Mouse (Mus musculus): Measurements from ENCODE around the gene Ubb. TPM values are rescaled to one million over a fixed set of nuclear protein-coding genes. Genes with fewer than 3 reads are reported as not detected.

The Ubb gene
- polyA plus RNA-seq, 1 experiment from 2014 or later: 2,820 TPM

DNA sequence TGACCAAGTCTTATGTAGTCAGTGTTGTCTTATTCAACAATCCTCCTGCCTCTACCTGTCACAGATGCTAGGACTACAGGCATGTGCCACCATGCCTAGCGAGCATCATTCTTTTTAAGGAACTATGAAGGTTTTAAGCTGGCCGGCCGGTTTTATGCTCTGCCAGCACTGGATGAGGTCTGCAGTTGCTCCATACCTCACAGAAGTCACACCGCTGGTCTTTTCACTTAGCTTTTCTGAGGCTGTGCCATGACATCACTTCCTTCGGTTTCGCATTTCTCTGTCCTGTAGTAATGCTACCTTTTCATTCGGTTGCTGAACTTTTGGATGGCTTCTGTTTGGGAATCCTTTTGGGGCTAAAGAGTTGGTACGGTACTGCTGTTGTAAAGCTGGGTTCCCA is 9.4 kb upstream of the Ubb start:
- Histone ChIP-seq H3K27me3 (replicated peaks; ENCODE audit: control insufficient read depth, insufficient read depth, low read length) (0 out of 2 replicates have a peak, but pooled peaks cover 2% of the 10 kb centered on the region), H3K36me3 (ENCODE audit: control insufficient read depth, insufficient read depth, low read length) (no peaks in the 10 kb centered on the region), H3K27ac (ENCODE audit: low read depth) (no peak overlapping the region), H3K9me3 (ENCODE audit: control insufficient read depth, low read length) (no peaks in the 10 kb centered on the region), H3K4me2 (ENCODE audit: low read length) (no peak overlapping the region), H3K4me1 (replicated peaks; ENCODE audit: control insufficient read depth, insufficient read depth, low read length) (0 out of 2 replicates have a peak, but pooled peaks cover 4% of the 10 kb centered on the region), H3K4me3 (ENCODE audit: low read depth, low read length) (no peak overlapping the region), H3K9ac (ENCODE audit: low read length) (no peak overlapping the region)
- ATAC-seq (replicated peaks; ENCODE audit: low FRiP score, low TSS enrichment, low read depth) (no peak), DNase-seq (ENCODE audit: low spot score) (no peak)
- WGBS: 83% methylated on average over 8 of the region's 8 CpGs

DNA sequence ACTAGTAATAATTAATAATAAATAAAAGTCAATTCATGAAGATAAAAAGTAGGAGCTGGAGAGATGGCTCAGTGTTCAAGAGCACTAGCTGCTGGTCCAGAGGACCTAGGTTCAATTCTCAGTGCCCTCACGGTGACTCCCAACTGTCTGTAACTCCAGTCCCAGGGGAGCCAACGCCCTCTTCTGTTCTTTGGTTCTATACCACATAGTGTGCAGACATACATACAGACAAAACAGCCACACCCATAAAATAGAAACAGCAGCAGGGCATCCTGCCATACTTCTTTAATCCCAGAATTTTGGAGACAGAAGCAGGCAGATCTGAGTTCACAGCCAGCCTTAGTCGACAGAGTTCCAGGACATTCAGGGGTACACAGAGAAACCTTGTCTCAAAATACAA is 7.0 kb upstream of the Ubb start:
- WGBS: 86% methylated on average over 3 of the region's 3 CpGs
- ATAC-seq (replicated peaks; ENCODE audit: low FRiP score, low TSS enrichment, low read depth) (no peak), DNase-seq (ENCODE audit: low spot score) (no peak)
- Histone ChIP-seq H3K4me3 (ENCODE audit: low read depth, low read length) (no peak overlapping the region), H3K9ac (ENCODE audit: low read length) (no peak overlapping the region), H3K27ac (ENCODE audit: low read depth) (no peak overlapping the region), H3K9me3 (ENCODE audit: control insufficient read depth, low read length) (no peaks in the 10 kb centered on the region), H3K27me3 (replicated peaks; ENCODE audit: control insufficient read depth, insufficient read depth, low read length) (0 out of 2 replicates have a peak, but pooled peaks cover 2% of the 10 kb centered on the region), H3K36me3 (ENCODE audit: control insufficient read depth, insufficient read depth, low read length) (no peaks in the 10 kb centered on the region), H3K4me2 (ENCODE audit: low read length) (no peak overlapping the region), H3K4me1 (replicated peaks; ENCODE audit: control insufficient read depth, insufficient read depth, low read length) (0 out of 2 replicates have a peak, but pooled peaks cover 4% of the 10 kb centered on the region)

GRCm38 (mm10) chr11:62549782-62550181 is 1.2 kb upstream of the Ubb start:
- Histone ChIP-seq H3K27ac (ENCODE audit: low read depth) (peak overlapping the region; percentile 98), H3K4me1 (replicated peaks; ENCODE audit: control insufficient read depth, insufficient read depth, low read length) (peaks cover 20% of the 10 kb centered on the region), H3K36me3 (ENCODE audit: control insufficient read depth, insufficient read depth, low read length) (peaks cover 19% of the 10 kb centered on the region), H3K27me3 (replicated peaks; ENCODE audit: control insufficient read depth, insufficient read depth, low read length) (no peaks in the 10 kb centered on the region), H3K9ac (ENCODE audit: low read length) (peak overlapping the region; percentile 97), H3K4me3 (ENCODE audit: low read depth, low read length) (peak overlapping the region; percentile 72), H3K4me2 (ENCODE audit: low read length) (peak overlapping the region; percentile 98), H3K9me3 (ENCODE audit: control insufficient read depth, low read length) (no peaks in the 10 kb centered on the region)
- WGBS: 11% methylated on average over 5 of the region's 5 CpGs
- no peak for ATAC-seq (replicated peaks; ENCODE audit: low FRiP score, low TSS enrichment, low read depth)
- no peak for DNase-seq (ENCODE audit: low spot score)

DNA sequence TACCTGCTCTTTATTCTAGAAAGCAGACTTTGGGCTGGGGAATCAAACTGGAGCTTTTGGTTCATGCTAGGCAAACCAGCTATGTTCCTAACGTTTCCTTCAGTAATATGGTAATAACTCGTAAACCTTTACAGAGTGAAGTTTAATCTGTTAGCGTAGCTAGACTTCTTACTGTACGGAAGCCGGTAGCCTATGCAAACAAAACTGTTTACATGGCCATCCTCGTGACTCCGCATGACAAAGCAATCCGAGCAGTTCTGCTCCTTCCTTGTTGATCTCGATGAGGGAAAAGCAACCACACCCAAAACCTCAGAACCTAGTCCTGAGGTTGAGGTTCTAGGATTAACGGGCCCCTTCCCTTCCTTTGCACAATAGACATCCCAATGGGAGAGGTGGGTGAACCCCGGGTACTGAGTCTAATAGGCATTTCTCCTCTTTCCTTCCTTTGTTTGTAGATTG is 715 bp upstream of the Ubb start:
- peak overlapping the region; percentile 72 for H3K4me3 ChIP-seq (ENCODE audit: low read depth, low read length)
- H3K4me2 ChIP-seq (ENCODE audit: low read length): peak overlapping the region; percentile 98
- ATAC-seq (replicated peaks; ENCODE audit: low FRiP score, low TSS enrichment, low read depth) (no peak; the same call in none of the 2 replicates), DNase-seq (ENCODE audit: low spot score) (no peak)
- H3K9ac ChIP-seq (ENCODE audit: low read length): peak overlapping the region; percentile 97
- H3K36me3 ChIP-seq (ENCODE audit: control insufficient read depth, insufficient read depth, low read length): peaks cover 22% of the 10 kb centered on the region
- peaks cover 23% of the 10 kb centered on the region for H3K4me1 ChIP-seq (replicated peaks; ENCODE audit: control insufficient read depth, insufficient read depth, low read length)
- under 1% methylated on average over 11 of the region's 11 CpGs for WGBS
- peak overlapping the region; percentile 98 for H3K27ac ChIP-seq (ENCODE audit: low read depth)
- H3K9me3 ChIP-seq (ENCODE audit: control insufficient read depth, low read length): no peaks in the 10 kb centered on the region
- no peaks in the 10 kb centered on the region for H3K27me3 ChIP-seq (replicated peaks; ENCODE audit: control insufficient read depth, insufficient read depth, low read length)

- H3K36me3 ChIP-seq (ENCODE audit: control insufficient read depth, insufficient read depth, low read length): peaks cover 22% of the 10 kb centered on the region
- peak overlapping the region; percentile 98 for H3K27ac ChIP-seq (ENCODE audit: low read depth)
- H3K27me3 ChIP-seq (replicated peaks; ENCODE audit: control insufficient read depth, insufficient read depth, low read length): no peaks in the 10 kb centered on the region
- DNase-seq (ENCODE audit: low spot score) (peak; percentile 96), ATAC-seq (replicated peaks; ENCODE audit: low FRiP score, low TSS enrichment, low read depth) (peak; percentile 89)
- H3K4me1 ChIP-seq (replicated peaks; ENCODE audit: control insufficient read depth, insufficient read depth, low read length): peaks cover 23% of the 10 kb centered on the region
- H3K4me3 ChIP-seq (ENCODE audit: low read depth, low read length): peak overlapping the region; percentile 72
- peak overlapping the region; percentile 47 for H3K4me2 ChIP-seq (ENCODE audit: low read length)
- no peaks in the 10 kb centered on the region for H3K9me3 ChIP-seq (ENCODE audit: control insufficient read depth, low read length)
- H3K9ac ChIP-seq (ENCODE audit: low read length): peak overlapping the region; percentile 97
- under 1% methylated on average over 58 of the region's 58 CpGs for WGBS
These were observed 502 bp downstream of the Ubb start for GRCm38 (mm10) chr11:62551226-62552119.

GRCm38 (mm10) chr11:62553186-62553585 is 2.2 kb downstream of the Ubb start:
- no peaks in the 10 kb centered on the region for H3K9me3 ChIP-seq (ENCODE audit: control insufficient read depth, low read length)
- H3K36me3 ChIP-seq (ENCODE audit: control insufficient read depth, insufficient read depth, low read length): peaks cover 22% of the 10 kb centered on the region
- DNase-seq (ENCODE audit: low spot score) (no peak), ATAC-seq (replicated peaks; ENCODE audit: low FRiP score, low TSS enrichment, low read depth) (no peak)
- WGBS: 25% methylated on average over 1 of the region's 1 CpGs
- H3K4me2 ChIP-seq (ENCODE audit: low read length): peak overlapping the region; percentile 100
- no peak overlapping the region for H3K27ac ChIP-seq (ENCODE audit: low read depth)
- H3K9ac ChIP-seq (ENCODE audit: low read length): peak overlapping the region; percentile 31
- peak overlapping the region; percentile 54 for H3K4me3 ChIP-seq (ENCODE audit: low read depth, low read length)
- no peaks in the 10 kb centered on the region for H3K27me3 ChIP-seq (replicated peaks; ENCODE audit: control insufficient read depth, insufficient read depth, low read length)
- H3K4me1 ChIP-seq (replicated peaks; ENCODE audit: control insufficient read depth, insufficient read depth, low read length): peaks cover 23% of the 10 kb centered on the region

DNA sequence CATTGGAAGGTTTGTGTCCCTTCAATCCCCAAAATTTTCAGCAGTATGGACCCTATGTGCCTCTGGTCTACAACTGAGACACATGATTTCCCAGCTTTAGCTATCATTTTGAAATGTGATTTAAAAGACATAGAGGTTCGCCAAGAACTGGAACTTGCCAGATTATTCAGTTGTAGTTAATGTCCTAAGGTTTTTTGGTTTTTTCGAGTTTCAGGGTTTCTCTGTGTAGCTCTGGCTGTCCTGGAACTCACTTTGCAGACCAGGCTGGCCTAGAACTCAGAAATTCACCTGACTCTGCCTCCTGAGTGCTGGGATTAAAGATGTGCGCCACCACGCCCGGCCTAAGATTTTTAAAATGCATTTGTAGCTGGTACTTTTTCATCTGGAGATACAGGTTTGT is 2.7 kb downstream of the Ubb start:
- peaks cover 23% of the 10 kb centered on the region for H3K4me1 ChIP-seq (replicated peaks; ENCODE audit: control insufficient read depth, insufficient read depth, low read length)
- no peaks in the 10 kb centered on the region for H3K9me3 ChIP-seq (ENCODE audit: control insufficient read depth, low read length)
- no peak for DNase-seq (ENCODE audit: low spot score)
- H3K27me3 ChIP-seq (replicated peaks; ENCODE audit: control insufficient read depth, insufficient read depth, low read length): no peaks in the 10 kb centered on the region
- no peak for ATAC-seq (replicated peaks; ENCODE audit: low FRiP score, low TSS enrichment, low read depth)
- peaks cover 22% of the 10 kb centered on the region for H3K36me3 ChIP-seq (ENCODE audit: control insufficient read depth, insufficient read depth, low read length)
- 75% methylated on average over 5 of the region's 5 CpGs for WGBS
- peak overlapping the region; percentile 31 for H3K9ac ChIP-seq (ENCODE audit: low read length)
- peak overlapping the region; percentile 54 for H3K4me3 ChIP-seq (ENCODE audit: low read depth, low read length)
- H3K27ac ChIP-seq (ENCODE audit: low read depth): no peak overlapping the region
- peak overlapping the region; percentile 100 for H3K4me2 ChIP-seq (ENCODE audit: low read length)

DNA sequence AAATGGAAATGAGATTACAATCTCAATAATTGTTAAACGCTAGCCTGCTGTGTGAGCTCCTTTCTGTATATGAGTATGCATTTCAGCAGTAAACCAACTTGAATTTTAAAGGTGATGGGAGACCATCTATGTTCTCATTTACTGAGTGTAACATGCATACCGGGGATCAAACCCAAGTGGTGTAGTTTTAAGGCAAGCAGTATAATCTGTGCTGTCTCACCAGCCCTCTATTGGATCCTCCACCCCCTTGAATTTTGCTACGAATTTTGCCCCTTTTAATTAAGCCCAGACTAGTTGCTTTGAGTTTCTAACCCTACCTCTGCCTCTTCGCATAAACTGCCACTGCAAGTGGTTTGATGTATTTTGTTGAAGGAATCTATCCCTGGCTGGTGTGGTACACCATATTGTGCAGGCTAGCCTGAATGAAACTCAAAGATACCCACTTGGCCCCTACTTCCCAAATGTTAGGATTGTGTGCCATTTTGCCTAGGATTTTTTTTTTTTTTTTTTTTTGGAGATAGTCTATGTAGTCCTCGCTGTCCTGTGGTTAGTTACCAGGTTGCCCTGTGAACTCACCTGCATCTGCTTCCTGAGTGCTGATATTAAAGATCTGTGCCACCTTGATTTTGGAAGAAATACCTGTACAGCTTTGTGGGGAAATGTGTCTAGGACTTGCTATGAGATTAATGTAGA is 3.3 kb downstream of the Ubb start:
- DNase-seq (ENCODE audit: low spot score) (no peak), ATAC-seq (replicated peaks; ENCODE audit: low FRiP score, low TSS enrichment, low read depth) (no peak)
- peak overlapping the region; percentile 54 for H3K4me3 ChIP-seq (ENCODE audit: low read depth, low read length)
- H3K27ac ChIP-seq (ENCODE audit: low read depth): no peak overlapping the region
- H3K4me1 ChIP-seq (replicated peaks; ENCODE audit: control insufficient read depth, insufficient read depth, low read length): peaks cover 23% of the 10 kb centered on the region
- no peaks in the 10 kb centered on the region for H3K9me3 ChIP-seq (ENCODE audit: control insufficient read depth, low read length)
- peaks cover 22% of the 10 kb centered on the region for H3K36me3 ChIP-seq (ENCODE audit: control insufficient read depth, insufficient read depth, low read length)
- 72% methylated on average over 5 of the region's 5 CpGs for WGBS
- no peaks in the 10 kb centered on the region for H3K27me3 ChIP-seq (replicated peaks; ENCODE audit: control insufficient read depth, insufficient read depth, low read length)
- peak overlapping the region; percentile 100 for H3K4me2 ChIP-seq (ENCODE audit: low read length)
- H3K9ac ChIP-seq (ENCODE audit: low read length): no peak overlapping the region
